Mouse (Mus musculus) MEL (cell line): ENCODE results near the gene Rab31. TPM values are rescaled to one million over a fixed set of nuclear protein-coding genes. Genes with fewer than 3 reads are reported as not detected.

Experiments used
- DNase-seq: peaks from one replicate; pipeline ENCODE4 v3.0.0; 2011; ENCODE audit warnings: low read depth, low spot score
- H3K27ac ChIP-seq: 2 replicates; pipeline ENCODE4 v1.5.1; 2012; ENCODE audit warnings: low read depth, mild to moderate bottlenecking, control low read depth, low read length, moderate library complexity; ENCODE audit not compliant: control insufficient read depth
- H3K27me3 ChIP-seq, 2 experiments: fragments of 150-350 bp in 1 of 2; sonication (generic) in 1 of 2; 2 replicates each; pipeline ENCODE4 v1.6.1; 2012; ENCODE audit warnings: low read length in 2 of 2, mild to moderate bottlenecking in 2 of 2, improper control_type of control experiment in 1 of 2, moderate library complexity in 1 of 2; ENCODE audit not compliant: insufficient read depth in 2 of 2, control insufficient read depth in 1 of 2
- H3K36me3 ChIP-seq, 2 experiments: 2 replicates each; pipeline ENCODE4 v1.6.1; 2012 to 2014; ENCODE audit warnings: low read length in 2 of 2, improper control_type of control experiment in 1 of 2, inconsistent platforms in 1 of 2, mild to moderate bottlenecking in 1 of 2; ENCODE audit not compliant: insufficient read depth in 2 of 2, control insufficient read depth in 1 of 2
- H3K4me1 ChIP-seq, 2 experiments: fragments of 150-350 bp in 1 of 2; sonication (generic) in 1 of 2; 2 replicates each; pipeline ENCODE4 v1.6.1; 2012; ENCODE audit warnings: low read length in 2 of 2, improper control_type of control experiment in 1 of 2, mild to moderate bottlenecking in 1 of 2; ENCODE audit not compliant: insufficient read depth in 2 of 2, control insufficient read depth in 1 of 2
- H3K4me3 ChIP-seq, 2 experiments: fragments of 150-350 bp in 1 of 2; sonication (generic) in 1 of 2; 2 replicates each; pipeline ENCODE4 v1.5.1; 2012; ENCODE audit warnings: low read depth in 2 of 2, low read length in 2 of 2, mild to moderate bottlenecking in 2 of 2, moderate library complexity in 2 of 2, control low read depth in 1 of 2, improper control_type of control experiment in 1 of 2; ENCODE audit not compliant: control insufficient read depth in 1 of 2, insufficient read depth in 1 of 2
- H3K79me2 ChIP-seq: 2 replicates; pipeline ENCODE4 v1.6.1; 2012; ENCODE audit warnings: mild to moderate bottlenecking, low read length, moderate library complexity; ENCODE audit not compliant: control insufficient read depth, poor library complexity, insufficient read depth
- H3K9ac ChIP-seq: 2 replicates; pipeline ENCODE4 v1.6.1; 2012; ENCODE audit warnings: low read depth, mild to moderate bottlenecking, control low read depth, low read length, moderate library complexity; ENCODE audit not compliant: control insufficient read depth, poor library complexity, severe bottlenecking
- H3K9me3 ChIP-seq: fragments of 150-350 bp; sonication (generic); replicated peaks from 2 replicates; pipeline ENCODE4 v1.6.1; 2012; ENCODE audit warnings: mild to moderate bottlenecking, low read length, improper control_type of control experiment, moderate library complexity; ENCODE audit not compliant: insufficient read depth
- CHD2 ChIP-seq: IDR thresholded peaks from 2 replicates; pipeline ENCODE4 v1.6.1; 2011; ENCODE audit warnings: low read length, improper control_type of control experiment
- E2F4 ChIP-seq: IDR thresholded peaks from 2 replicates; pipeline ENCODE4 v1.6.1; 2011; ENCODE audit warnings: low read depth, low read length, improper control_type of control experiment, borderline replicate concordance
- EP300 ChIP-seq, 2 experiments: IDR thresholded peaks; 2 replicates each; pipeline ENCODE4 v1.6.1; 2011; ENCODE audit warnings: improper control_type of control experiment in 2 of 2, low read length in 2 of 2, low read depth in 1 of 2, mild to moderate bottlenecking in 1 of 2
- ETS1 ChIP-seq: IDR thresholded peaks from 2 replicates; pipeline ENCODE4 v1.6.1; 2012; ENCODE audit warnings: low read depth, mild to moderate bottlenecking, inconsistent platforms, low read length, improper control_type of control experiment, moderate library complexity
- GABPA ChIP-seq: IDR thresholded peaks from 2 replicates; pipeline ENCODE4 v1.6.1; 2012; ENCODE audit warnings: low read depth, mild to moderate bottlenecking, inconsistent platforms, low read length, improper control_type of control experiment, moderate library complexity
- KAT2A ChIP-seq: conservative IDR thresholded peaks from 2 replicates; pipeline ENCODE4 v1.6.1; 2012; ENCODE audit warnings: low read depth, low read length, improper control_type of control experiment, inconsistent platforms
- MAX ChIP-seq: IDR thresholded peaks from 2 replicates; pipeline ENCODE4 v1.6.1; 2011; ENCODE audit warnings: low read length, improper control_type of control experiment
- MYB ChIP-seq: IDR thresholded peaks from 2 replicates; pipeline ENCODE4 v1.6.1; 2011; ENCODE audit warnings: mild to moderate bottlenecking, low read depth, low read length, improper control_type of control experiment
- MYC ChIP-seq: IDR thresholded peaks from 2 replicates; pipeline ENCODE4 v1.6.1; 2011; ENCODE audit warnings: low read depth, mild to moderate bottlenecking, low read length, improper control_type of control experiment, moderate library complexity
- POLR2A ChIP-seq, 2 experiments: IDR thresholded peaks; 2 replicates each; pipeline ENCODE4 v1.6.1; 2011 to 2012; ENCODE audit warnings: low read length in 2 of 2, mild to moderate bottlenecking in 2 of 2, control low read depth in 1 of 2, improper control_type of control experiment in 1 of 2, low read depth in 1 of 2, moderate library complexity in 1 of 2; ENCODE audit not compliant: control insufficient read depth in 1 of 2, insufficient read depth in 1 of 2, poor library complexity in 1 of 2
- POLR2AphosphoS5 ChIP-seq: IDR thresholded peaks from 2 replicates; pipeline ENCODE4 v1.6.1; 2012; ENCODE audit warnings: low read depth, borderline replicate concordance, mild to moderate bottlenecking, inconsistent platforms, low read length, moderate library complexity, mixed read lengths
- TBP ChIP-seq: IDR thresholded peaks from 2 replicates; pipeline ENCODE4 v1.8.0; 2011; ENCODE audit warnings: low read depth, low read length, improper control_type of control experiment
- TCF12 ChIP-seq: IDR thresholded peaks from 2 replicates; pipeline ENCODE4 v1.6.1; 2014; ENCODE audit warnings: low read depth, mild to moderate bottlenecking, inconsistent platforms, low read length, improper control_type of control experiment, moderate library complexity
- UBTF ChIP-seq: IDR thresholded peaks from 2 replicates; pipeline ENCODE4 v1.6.1; 2012; ENCODE audit warnings: low read depth, mild to moderate bottlenecking, inconsistent platforms, low read length, improper control_type of control experiment, moderate library complexity, borderline replicate concordance; ENCODE audit not compliant: insufficient read depth
- USF1 ChIP-seq: IDR thresholded peaks from 2 replicates; pipeline ENCODE4 v1.6.1; 2014; ENCODE audit warnings: low read depth, mild to moderate bottlenecking, inconsistent platforms, low read length, improper control_type of control experiment, moderate library complexity
- ZKSCAN1 ChIP-seq: IDR thresholded peaks from 2 replicates; pipeline ENCODE4 v1.6.1; 2012; ENCODE audit warnings: low read depth, mild to moderate bottlenecking, inconsistent platforms, low read length, improper control_type of control experiment, moderate library complexity
- ZMIZ1 ChIP-seq: IDR thresholded peaks from 2 replicates; pipeline ENCODE4 v1.6.1; 2012; ENCODE audit warnings: low read depth, mild to moderate bottlenecking, inconsistent platforms, low read length, improper control_type of control experiment, moderate library complexity
- polyA plus RNA-seq, 2 experiments: library from polyadenylated mRNA; stranded (reverse) in 1 of 2; unstranded in 1 of 2; fragments of >175 nt in 1 of 2; fragments of >200 nt in 1 of 2; gene quantifications; 2 replicates each; pipeline versions ENCODE4 v1.2.1 to v1.2.4; 2012; ENCODE audit warnings: low replicate concordance in 2 of 2, low read depth in 1 of 2; ENCODE audit not compliant: insufficient read length in 2 of 2, insufficient read depth in 1 of 2, missing spikeins in 1 of 2
- total RNA-seq: library from RNA; depleted of rRNA; stranded (reverse); fragments of 300-350 nt; gene quantifications from 2 replicates; pipeline ENCODE4 v1.2.3, GENCODE M21; 2012

Rab31 gene
- total and polyA plus RNA-seq, 3 experiments, result 23.6 to 25.7 TPM; not detected in 1

- Histone ChIP-seq H3K4me3 (no peak overlapping the region), H3K27me3 (no peaks in the 10 kb centered on the region), H3K36me3 (no peaks in the 10 kb centered on the region; a peak in 1 of 4 replicates), H3K27ac (no peak overlapping the region), H3K79me2 (no peaks in the 10 kb centered on the region), H3K9ac (no peak overlapping the region), H3K4me1 (no peaks in the 10 kb centered on the region), H3K9me3 (no peaks in the 10 kb centered on the region)
- TF ChIP-seq MAX, result no peak
- no peak for TF ChIP-seq UBTF
- TF ChIP-seq POLR2AphosphoS5, result no peak
- TF ChIP-seq KAT2A, result no peak
- TF ChIP-seq E2F4, result no peak
- TF ChIP-seq TBP, result no peak
- no peak for TF ChIP-seq TCF12
- TF ChIP-seq MYC, result no peak
- no peak for TF ChIP-seq USF1
- no peak for TF ChIP-seq CHD2
- no peak for TF ChIP-seq GABPA
- no peak for TF ChIP-seq ZMIZ1
- TF ChIP-seq EP300 (IDR thresholded peaks at IDR 0.05; ENCODE audit: low read depth in 1 of 2, low read length in 2 of 2), result no peak
- no peak for TF ChIP-seq POLR2A (IDR thresholded peaks at IDR 0.05; ENCODE audit: control insufficient read depth in 1 of 2, insufficient read depth in 1 of 2, low read depth in 1 of 2, low read length in 2 of 2, poor library complexity in 1 of 2)
- TF ChIP-seq ZKSCAN1, result no peak
- TF ChIP-seq ETS1, result no peak
- DNase-seq, result no peak
Observed at GRCm38 (mm10) chr17:65712861-65713535, 59.6 kb downstream of the Rab31 start.

- H3K4me3 ChIP-seq, result no peak overlapping the region
- no peaks in the 10 kb centered on the region for H3K9me3 ChIP-seq
- H3K79me2 ChIP-seq, result no peaks in the 10 kb centered on the region
- DNase-seq, result no peak
- no peak overlapping the region for H3K9ac ChIP-seq
- H3K4me1 ChIP-seq, result no peaks in the 10 kb centered on the region
- no peak for TF ChIP-seq MYB
- TF ChIP-seq, all 39 proteins: peak for 0
- Histone ChIP-seq H3K27ac (no peak overlapping the region), H3K27me3 (no peaks in the 10 kb centered on the region), H3K36me3 (no peaks in the 10 kb centered on the region; a peak in 1 of 4 replicates)
Observed at GRCm38 (mm10) chr17:65711779-65712178, 60.8 kb downstream of the Rab31 start.
